Mouse (Mus musculus) kidney, postnatal 10 days (tissue): ENCODE results near the gene Baiap2l1.
"Not testable (repeated sequence)": the region's sequence is repeated elsewhere in the genome, so short reads cannot be mapped to it uniquely, and the experiment has no call there.

Experiments used
- DNase-seq: peaks from one replicate; pipeline ENCODE4 v3.0.0; 2021; ENCODE audit warnings: mixed read lengths

Baiap2l1 gene

GRCm38 (mm10) chr5:144344592-144344991 lies 13.3 kb downstream of the Baiap2l1 start:
- no peak for DNase-seq

DNA sequence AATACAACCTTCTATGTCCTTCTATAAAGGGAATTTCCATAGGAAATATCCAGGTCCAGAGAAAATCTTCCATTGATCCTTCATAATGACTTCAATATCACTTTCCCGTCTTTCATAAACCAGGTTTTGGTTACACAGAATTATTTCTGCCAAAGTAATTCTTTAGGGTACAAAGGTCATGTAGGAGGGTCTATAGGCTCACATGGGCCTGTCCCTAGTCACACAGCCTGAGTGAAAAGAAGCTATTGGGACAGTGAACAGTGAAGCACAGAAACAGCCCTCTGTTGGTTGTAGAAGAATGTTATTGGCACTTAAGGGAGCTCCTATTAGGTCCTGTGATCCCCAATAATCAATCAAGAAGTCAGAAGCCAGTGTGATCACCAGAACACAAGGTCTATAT lies 16.8 kb downstream of the Baiap2l1 start:
- DNase-seq, result no peak

- no peak for DNase-seq
Measured at GRCm38 (mm10) chr5:144338787-144339186, 19.1 kb downstream of the Baiap2l1 start.

DNA sequence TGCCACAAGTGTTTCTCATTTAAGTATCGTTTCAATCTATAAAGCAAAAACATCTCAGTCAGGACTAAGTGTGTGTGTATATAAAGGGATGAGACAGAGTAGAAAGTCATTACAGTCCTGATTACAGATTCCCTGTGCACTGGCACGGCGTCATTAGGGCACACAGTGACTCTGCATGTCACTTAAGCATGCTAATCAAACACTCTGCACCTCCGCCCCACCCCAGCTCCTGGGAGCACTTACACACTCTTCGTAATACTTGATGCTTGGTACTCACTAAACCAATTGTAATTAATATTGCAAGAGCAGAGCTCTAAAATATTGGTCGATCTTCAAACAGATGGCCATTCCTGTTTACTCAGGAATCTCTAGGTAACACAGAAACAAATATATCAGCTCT lies 22.6 kb downstream of the Baiap2l1 start:
- DNase-seq, result not testable (repeated sequence)

DNA sequence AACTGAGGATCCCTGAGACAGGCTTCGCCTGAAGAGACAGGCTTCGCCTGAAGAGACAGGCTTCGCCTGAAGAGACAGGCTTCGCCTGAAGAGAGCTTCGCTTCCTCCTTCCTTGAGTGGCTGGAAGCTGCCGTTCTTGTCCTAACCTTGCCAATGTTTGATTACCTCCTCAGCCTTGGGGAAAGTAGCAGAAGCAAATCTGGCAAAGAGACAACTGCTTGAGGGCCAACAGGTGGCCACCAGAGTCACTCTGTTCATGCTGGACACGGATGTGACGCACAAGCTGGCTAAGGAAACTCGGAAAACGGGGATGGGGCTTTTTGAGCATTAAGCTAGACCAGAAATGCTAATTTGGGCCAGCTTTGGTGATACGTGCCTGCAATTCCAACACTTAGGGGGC lies 23.9 kb downstream of the Baiap2l1 start:
- DNase-seq, result no peak

DNA sequence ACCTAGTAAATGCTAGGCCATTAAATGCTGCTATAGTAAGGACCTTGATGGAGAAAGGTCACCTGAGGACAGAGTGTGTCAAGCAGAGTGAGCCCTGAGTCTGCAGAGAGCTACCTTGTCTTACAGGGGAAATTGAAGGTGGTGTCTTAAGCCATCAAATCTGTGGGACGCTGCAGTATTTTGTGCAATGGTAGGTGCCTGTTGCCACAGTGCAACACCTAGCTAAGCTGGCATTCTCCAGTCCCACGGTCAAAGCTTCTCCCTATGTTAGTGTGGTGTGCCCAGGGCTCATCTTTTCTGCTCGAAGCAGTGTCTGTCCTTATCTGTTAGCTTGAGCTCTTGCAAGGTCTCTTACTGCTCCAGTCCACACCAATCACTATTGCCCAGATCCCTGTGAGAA lies 35.2 kb downstream of the Baiap2l1 start:
- DNase-seq, result no peak

GRCm38 (mm10) chr5:144321681-144322080 lies 36.2 kb downstream of the Baiap2l1 start:
- no peak for DNase-seq

- DNase-seq, result no peak
Measured at GRCm38 (mm10) chr5:144318286-144318685, 39.6 kb downstream of the Baiap2l1 start.

DNA sequence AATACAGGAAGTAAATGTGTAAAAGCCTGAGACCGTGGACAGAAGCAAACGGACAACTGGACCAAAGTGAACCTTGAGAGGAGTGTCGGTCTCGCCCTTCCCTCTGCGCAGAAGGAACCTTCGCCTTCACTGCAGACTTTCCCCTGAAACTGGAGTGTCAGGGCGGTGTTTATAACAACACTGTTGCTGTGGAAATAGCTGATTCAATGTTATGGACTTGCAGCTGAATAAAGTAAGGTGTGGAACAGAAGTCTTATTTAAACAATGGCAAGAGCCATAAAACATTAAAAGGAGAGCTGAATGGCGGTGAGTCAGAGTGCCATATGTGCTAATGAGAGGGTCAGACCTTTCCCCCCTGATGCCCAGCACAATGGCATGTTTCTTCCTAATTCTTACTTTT lies 40.5 kb downstream of the Baiap2l1 start:
- DNase-seq, result no peak

GRCm38 (mm10) chr5:144316442-144316841 lies 41.5 kb downstream of the Baiap2l1 start:
- no peak for DNase-seq

- no peak for DNase-seq
Measured at GRCm38 (mm10) chr5:144314731-144315494, 43.0 kb downstream of the Baiap2l1 start.

DNA sequence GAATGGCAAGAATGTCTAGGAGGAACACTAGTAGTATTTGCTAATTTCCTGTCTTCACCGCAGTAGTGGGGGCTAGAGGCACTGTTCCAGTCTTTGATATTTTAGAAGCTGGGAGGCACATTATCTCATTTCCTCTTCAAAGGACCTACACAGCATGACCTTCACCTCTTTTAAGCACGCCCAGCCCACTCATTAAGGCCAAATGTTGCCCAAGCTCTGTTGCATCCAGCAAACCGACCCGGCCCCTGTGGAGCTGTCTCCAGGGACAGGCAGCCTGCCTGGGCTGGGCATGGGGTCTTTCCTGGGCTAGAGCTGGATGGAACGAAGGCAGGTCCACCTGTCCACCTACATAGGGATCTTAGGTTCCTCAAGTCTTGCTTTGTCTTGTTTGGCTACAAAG lies 44.6 kb downstream of the Baiap2l1 start:
- DNase-seq, result no peak

DNA sequence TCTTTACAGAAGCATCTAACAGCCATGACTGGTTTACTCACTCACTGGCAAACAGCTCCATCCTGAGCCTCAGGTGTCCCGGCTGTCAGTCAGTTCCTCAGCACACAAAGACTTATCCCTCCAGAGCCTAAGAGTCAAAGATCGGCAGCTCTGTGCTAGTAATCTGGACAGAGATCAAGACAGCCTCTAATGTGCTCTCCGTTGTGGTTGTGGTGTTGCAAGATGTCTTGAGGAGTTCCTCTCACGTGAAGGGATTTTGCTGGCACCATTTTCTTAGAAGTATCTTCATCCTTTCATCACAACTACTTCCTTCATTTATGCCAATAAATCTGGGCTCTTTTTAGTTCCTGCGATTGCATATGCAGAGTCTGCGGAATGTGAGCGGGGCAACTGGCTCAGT lies 45.7 kb downstream of the Baiap2l1 start:
- no peak for DNase-seq

GRCm38 (mm10) chr5:144308929-144309328 lies 49.0 kb downstream of the Baiap2l1 start:
- no peak for DNase-seq

DNA sequence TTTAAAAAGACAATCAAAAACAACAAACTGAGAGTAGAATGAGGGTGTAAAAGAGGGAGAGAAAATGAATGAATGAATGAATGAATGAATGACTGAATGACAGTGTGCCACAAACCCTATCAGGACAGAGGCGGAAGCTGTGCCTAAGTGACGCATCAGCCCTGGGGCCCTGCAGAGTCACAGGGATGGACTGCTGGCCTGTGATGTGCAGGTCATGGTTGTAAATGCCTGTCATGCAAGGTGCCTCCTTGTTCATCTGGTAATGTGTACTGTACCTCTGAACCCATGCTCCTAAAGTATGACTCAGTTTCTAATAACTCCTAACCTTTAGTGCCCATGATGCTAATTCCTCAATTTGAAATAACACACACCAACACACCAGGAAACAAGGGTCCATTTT lies 54.8 kb downstream of the Baiap2l1 start:
- DNase-seq, result no peak

- DNase-seq, result no peak
Measured at GRCm38 (mm10) chr5:144296090-144296604, 61.8 kb downstream of the Baiap2l1 start.

- DNase-seq, result no peak
Measured at GRCm38 (mm10) chr5:144295357-144295756, 62.6 kb downstream of the Baiap2l1 start.

DNA sequence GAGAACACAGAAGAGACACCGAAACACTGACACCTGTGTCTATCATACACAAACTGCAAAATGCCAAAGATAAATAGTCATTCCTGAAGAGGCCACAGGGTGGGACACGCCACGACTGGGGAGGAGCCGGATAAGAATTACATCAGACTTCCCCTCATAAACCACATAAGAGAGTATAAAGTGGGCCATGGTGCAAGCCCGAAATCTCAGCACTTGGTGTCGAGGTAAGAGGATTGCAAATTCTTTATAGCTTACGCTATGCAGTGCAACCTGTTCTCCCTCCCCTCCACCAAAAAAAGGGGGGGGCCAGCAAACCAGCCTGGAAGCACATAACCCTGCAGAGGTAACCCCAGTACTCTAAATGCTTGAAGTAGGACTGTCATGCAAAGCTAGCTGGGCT lies 63.0 kb downstream of the Baiap2l1 start:
- no peak for DNase-seq

- no peak for DNase-seq
Measured at GRCm38 (mm10) chr5:144289769-144290440, 68.0 kb downstream of the Baiap2l1 start.

- no peak for DNase-seq
Measured at GRCm38 (mm10) chr5:144288391-144288790, 69.5 kb downstream of the Baiap2l1 start.

DNA sequence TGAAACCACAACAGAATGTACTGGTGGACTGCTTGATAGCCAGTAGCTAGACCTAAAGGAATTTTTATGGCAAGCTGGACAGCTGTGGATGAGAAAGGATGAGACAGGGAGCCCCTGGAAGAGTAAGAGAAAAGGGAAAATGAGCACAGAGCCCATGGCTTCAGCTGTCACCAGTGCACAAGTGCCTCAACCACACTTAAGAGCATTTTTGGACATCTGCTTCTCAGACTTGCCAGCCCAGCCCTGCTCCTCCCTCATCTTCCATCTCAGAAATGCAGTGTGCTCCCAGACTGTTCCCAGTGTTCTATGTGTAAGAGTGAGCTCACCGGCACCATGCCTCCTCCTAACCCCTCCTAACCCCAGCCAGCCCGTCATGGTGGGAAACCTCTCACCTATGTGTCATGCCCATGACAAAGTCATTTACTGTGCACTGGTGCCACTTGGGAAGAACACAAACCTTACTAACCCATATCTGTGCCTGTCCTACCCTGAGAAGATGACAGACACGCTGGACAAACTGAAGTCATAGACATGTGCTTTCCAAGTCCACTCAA lies 70.6 kb downstream of the Baiap2l1 start:
- no peak for DNase-seq

- no peak for DNase-seq
Measured at GRCm38 (mm10) chr5:144286591-144287266, 71.2 kb downstream of the Baiap2l1 start.

DNA sequence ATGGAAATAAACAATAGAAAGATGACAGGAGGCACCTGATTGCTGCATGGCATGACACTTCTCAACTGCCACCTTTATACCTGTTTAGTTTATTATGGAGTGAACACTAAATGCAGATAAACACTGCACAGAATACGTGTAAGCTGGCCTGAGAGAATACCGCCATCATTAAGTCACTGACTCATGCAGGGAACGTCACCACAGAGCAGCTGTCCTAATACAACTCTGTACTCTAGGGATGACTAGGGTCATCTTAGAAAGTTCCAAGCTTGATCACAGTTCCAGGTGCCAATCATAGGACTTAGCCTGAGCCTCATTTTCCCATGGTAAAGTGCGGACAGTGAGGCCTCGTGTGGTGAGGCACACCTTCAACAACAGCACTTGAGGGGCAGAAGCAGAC lies 73.3 kb downstream of the Baiap2l1 start:
- no peak for DNase-seq
